Mouse (Mus musculus) heart, postnatal 10 days (tissue): ENCODE measurements at regions not wholly inside any gene's neighbourhood (a gene's known extent, or its start where the extent isn't known, plus 50 kb on each side); places are given as distances from the start of the nearest gene placed in this dataset.

Experiments
- DNase-seq, 2 experiments: peaks; one replicate each; pipeline ENCODE4 v3.0.0; 2021
- intact Hi-C: fragments of 180-260 bp; cut with DNase I; formaldehyde crosslinking; loops from one replicate; pipeline ENCODE4 v1.15.1; 2025

DNA sequence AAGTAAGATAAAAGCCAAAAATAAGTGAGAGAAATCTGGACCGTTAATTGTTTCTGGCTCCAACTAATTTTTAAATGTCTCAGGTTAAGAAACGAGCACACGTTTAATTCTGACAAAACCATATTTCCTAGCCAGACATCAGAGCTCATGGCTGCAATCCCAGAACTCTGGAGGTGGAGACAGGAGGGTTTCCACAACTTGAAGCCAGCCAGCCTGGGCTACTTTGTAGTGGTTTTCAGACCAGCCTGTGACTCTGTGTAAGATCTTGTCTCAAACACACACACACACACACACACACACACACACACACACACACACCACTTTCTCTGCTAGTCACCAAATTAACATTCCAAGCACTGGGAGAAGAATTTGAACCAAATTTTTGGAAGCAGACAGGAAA lies 174.2 kb downstream of the Efnb2 start:
- DNase-seq = no peak
- intact Hi-C loops = loop anchor here (5.0 kb wide), 1 partner anchor 170 kb away; no protein-coding TSS in a partner anchor

DNA sequence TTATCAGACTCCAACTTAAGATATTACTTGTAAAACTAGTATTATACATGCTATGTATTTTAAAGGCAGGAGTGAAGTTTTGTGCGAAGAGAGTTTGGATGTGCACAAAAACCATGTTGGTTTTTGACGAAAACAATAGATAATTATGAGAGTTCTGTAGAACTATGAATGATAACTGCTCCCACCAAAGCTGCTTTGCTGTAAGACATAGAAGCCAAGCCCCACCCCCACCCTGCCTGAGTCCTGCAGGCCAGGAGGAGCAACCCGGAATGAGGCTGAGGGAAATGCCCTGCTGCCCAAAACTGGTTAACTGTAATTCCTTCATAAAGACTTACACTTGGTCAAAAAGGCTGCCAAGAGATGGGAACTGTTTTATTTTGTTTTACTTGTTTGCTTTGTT lies 175.8 kb downstream of the Efnb2 start:
- intact Hi-C loops = loop anchor here (5.0 kb wide), 1 partner anchor 172 kb away; no protein-coding TSS in a partner anchor
- DNase-seq = no peak

DNA sequence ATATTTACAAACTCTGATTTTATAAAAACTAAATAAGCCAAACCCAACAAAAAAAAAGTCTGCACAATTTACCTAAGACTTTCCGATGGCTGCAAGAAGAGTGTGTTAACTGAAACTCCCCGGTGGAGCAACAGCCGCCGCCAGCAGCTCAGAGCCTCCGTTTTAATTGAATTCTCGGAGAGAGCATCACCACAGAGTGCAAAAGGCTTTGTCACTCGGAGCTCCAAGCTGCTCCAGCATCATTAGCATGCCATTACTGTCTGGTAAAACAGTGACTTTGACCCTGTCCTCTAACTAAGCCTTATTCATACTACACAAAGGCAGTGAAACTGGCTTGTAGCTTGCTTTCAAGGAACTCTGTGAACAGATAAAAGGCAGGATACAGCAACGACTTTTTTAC lies 176.5 kb downstream of the Efnb2 start:
- intact Hi-C loops = no loop called here
- DNase-seq = no peak

DNA sequence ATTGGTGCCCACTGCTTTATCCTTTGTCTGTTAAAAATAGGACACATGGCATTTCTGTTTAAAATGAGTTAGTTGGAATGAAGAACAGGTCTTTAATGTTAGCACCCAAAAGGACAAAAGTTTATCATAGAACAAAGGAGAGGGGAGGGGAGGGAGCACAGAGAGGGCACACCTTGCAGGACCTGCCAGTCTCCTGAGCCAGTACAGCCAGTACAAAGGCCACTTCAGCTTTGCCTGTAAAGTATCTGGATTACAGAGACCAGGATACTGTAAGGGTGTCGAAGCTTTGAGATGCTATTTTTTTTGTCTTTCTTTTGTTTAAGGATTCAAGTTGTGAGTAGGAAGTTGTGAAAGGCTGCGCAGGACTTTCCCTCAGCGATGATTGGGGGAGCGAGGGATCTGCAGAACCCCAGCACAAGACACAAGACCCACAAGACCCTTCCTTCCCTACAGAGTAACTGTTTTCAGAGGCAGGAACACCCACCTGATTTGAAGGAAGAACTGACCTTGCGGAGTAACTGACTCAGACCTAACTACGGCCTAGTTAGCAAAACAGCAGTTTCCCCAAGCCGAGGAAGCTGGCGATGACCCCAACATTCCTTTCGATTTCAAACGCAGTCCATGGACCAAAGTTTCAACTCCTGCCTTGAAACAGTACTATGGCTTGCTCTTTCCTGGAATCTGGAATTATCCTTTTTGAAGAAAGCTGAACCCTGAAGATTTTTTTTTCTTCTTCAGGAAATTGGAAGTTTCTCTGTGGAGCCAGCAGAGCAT lies 178.1 kb downstream of the Efnb2 start:
- peak; percentile 20 to 32 for DNase-seq
- intact Hi-C loops = no loop called here

DNA sequence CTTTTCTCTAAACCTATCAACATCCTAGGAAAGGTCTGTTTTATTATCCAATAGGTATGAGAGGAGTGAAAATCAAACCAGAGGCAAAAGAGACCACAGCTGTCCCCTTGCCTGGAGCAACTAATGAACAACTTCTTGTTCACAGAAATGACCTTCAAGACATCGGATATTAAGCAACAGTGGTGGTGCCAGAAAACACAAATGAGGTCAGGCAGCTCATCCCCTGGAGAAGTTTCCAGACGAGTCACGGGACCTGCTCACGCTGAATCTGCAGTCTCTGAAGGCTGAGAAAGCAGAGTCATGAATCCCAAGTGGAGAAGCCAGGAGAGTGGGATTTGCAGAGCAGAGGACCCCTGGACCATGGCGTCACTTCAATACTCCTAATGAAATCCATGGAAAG lies 183.6 kb downstream of the Efnb2 start:
- peak; percentile 28 to 30 for DNase-seq
- intact Hi-C loops = no loop called here

DNA sequence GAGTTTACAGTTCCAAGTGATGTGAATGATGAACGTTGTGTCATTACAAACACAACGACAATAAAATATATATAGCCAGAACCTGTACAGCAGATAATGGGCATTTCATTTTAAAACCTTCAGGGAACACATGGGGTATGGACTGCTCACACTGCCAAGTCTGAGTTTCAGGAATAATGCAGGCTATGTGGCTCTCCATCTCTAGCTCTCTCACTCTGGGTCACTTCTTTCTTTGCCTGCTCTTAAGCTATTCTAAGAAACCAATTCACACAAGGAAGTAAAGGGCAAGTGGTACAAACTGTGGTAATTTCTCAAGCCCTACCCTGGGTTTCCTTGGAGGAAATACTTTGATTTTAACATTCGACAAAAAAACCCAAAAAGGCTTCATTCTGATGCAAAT lies 192.5 kb downstream of the Efnb2 start:
- intact Hi-C loops = no loop called here

DNA sequence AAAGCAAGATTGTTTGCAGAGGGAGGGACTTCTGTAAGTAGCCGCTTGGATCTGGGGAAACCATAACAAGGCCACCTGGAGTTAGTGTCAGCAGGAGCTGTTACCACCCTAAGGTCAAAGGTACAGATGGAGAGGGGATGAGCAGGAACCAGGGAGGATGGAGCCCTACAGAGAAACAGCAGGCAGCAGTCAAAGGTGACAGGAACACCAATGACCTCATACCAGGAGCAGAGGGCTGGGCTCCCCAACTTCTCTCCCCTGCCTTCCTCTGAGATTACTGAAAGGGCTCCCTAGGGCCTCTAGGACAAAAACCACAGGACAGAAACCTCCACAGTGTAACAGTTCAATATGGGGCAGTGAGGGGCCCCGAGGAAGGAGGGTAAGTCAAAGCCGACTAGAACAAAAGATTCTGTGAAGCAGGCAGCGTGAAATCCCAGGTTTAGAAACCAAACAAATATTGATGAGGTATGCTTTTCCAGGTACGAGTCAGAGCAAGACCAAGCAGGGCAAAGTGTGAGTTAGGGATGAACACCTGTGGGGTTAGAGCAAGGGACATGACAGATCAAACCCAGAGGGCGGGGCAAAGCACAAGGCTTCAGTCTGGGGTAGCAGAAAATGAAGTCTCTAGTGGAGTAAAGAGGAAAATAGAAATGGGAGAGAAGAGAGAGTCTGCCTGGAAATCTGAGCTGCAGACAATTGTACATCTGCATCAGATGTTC lies 194.4 kb downstream of the Efnb2 start:
- intact Hi-C loops = no loop called here
- no peak for DNase-seq

More for the DNA sequence above, 192.5 kb downstream of the Efnb2 start:
- no peak for DNase-seq

DNA sequence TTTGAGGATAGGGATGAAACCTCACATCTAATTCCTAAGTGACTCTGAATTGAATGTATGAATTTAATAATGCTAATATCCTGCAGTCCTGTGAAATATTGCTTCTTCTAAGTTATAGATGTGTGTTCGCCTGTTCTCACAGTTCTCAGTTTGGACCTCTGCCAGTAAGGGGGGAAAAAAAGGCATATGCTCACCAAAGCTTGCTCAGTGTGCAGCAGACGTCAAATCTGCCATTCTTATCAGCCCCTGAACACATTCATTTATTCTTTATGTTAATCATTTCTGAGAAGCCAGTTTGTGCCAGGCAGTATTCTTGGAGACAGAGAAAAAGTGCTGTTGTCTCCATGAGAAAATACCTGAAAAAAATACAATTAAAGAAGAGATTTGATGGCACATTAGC lies 198.6 kb downstream of the Efnb2 start:
- DNase-seq = no peak
- intact Hi-C loops = no loop called here

DNA sequence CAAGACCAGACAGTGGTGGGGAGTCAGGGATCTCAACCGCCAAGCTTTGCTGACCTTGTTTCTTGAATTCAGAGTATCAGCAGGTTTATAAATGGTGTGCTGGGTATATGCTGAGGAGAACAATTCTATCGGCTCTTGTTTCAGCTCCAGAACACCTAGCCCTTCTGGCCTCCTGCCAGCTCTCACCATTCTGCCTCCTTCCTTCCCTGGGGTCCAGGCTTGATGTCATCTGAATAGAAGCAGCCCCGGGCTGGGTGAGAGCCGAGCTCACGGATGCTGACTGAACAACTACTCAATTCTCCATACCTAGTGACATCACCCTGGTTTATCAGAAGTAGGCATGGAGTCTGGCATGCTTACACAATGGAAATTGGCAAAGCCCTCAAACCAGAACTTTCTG lies 203.5 kb downstream of the Efnb2 start:
- DNase-seq = peak in 1 of 2 experiments; percentile 4
- intact Hi-C loops = no loop called here

DNA sequence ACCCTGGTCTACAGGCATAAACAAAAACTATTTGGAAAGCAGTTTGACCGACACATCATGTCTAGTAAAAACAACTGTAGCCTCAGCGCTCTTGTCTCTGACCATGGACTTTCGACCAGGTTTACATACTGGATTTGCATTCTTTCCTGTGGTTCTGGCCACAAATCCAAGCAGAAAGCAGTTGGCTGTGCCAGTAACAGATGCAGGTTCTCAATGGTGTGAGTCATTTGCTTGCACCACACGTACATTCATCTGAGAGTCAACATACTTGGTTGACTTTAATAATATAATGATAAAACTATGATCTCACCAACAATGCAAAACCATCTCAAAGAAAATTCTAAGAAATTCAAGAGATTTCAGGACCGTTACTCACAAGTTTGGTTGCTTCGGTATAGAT lies 207.1 kb downstream of the Efnb2 start:
- DNase-seq = no peak
- intact Hi-C loops = no loop called here

DNA sequence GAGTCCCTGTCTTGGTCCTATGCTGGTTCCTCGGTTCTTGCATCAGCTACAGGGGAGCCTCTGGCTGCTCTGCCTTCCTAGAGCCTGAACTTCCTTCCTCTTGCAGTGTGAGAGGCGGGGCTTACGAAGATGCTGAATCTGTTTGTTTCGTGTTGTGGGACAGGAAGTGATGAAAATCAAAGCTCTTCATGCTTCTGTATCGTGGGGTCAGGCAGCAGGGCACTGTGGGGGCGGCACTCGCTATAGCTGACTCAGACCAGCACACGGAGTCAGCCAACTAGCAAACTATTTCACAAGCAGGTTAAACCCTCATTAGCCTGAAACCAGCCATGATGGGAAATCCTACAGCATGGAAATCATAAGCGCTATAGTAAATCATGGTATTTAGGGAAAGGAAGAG lies 208.8 kb downstream of the Efnb2 start:
- DNase-seq = peak; percentile 21 to 25
- intact Hi-C loops = no loop called here

DNA sequence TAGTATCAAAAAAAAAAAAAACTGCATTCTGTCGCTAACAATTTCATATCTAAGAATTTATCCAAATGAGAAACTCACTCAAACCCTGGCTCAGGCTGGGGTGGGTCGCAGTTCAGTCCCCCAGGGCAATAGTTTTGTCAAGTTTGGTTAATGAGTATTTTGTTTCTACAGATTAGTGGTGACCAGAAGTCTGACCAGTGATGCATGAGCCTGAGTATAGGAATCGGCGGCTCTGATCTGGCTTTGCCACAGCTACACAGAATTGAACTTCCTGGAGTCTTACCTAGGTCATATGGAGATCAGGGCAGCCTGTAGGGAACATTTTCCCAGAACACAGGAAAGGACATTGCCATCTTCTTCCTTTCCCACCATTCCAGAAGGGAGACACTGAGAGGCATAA lies 212.1 kb downstream of the Efnb2 start:
- intact Hi-C loops = no loop called here
- no peak for DNase-seq

DNA sequence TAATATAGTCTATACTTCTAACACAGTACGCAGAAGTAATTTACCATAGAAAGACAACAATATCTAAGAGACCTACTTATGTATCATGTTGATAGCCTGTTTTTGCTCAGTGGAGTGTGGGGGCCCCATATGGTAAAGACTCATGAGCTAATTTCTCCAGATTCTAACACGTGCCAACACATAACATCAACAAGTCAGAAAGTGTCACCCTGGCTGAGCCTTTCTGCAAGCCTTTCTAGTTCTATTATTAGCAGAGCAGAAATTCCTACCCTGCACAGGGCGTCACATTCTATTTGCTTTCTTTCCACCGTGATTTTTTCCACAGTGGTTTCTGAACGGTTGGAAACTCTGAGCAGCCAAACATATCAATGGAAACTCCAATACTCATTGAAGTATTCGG lies 219.5 kb downstream of the Efnb2 start:
- intact Hi-C loops = no loop called here
- DNase-seq = peak; percentile 19 to 22

DNA sequence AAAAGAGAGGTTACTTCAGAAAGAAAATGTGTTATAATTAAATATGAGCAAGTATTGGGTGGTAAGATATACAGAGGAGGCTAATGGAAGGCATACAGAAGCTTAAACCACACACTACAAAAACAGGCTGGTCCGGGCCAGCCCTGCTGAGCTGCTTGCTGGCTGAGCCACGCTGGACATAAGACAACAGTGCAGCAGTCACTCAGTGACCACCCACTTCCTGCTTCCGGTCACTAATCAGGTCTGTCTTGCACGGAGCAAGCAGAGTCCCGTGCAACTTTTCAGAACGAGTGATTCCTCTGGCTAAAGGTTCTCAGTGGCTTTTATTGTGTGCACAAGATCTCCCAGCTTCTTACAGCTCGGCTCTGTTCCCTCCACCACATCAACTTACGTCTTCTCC lies 220.1 kb downstream of the Efnb2 start:
- peak; percentile 19 to 34 for DNase-seq

DNA sequence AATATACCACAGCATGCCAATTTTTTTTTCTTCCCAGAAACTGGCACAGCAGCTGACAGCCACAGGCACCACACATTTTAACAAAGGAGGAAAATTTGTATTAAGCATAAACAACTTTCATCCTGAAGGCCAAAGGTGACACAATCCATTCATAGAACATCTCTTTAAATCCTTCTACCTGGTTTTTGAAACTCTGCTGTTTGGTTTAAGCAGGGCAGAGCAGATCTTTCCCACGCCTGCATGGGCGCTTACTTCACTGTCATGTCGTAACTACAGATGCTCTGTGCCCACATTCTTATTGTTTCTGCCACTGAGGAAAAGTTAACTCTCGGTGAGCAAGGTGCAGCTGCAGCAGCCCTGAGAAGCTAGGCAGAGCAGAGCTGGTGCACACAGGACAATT lies 234.8 kb downstream of the Efnb2 start:
- no peak for DNase-seq
- intact Hi-C loops = no loop called here

More for the DNA sequence above, 220.1 kb downstream of the Efnb2 start:
- intact Hi-C loops = no loop called here

DNA sequence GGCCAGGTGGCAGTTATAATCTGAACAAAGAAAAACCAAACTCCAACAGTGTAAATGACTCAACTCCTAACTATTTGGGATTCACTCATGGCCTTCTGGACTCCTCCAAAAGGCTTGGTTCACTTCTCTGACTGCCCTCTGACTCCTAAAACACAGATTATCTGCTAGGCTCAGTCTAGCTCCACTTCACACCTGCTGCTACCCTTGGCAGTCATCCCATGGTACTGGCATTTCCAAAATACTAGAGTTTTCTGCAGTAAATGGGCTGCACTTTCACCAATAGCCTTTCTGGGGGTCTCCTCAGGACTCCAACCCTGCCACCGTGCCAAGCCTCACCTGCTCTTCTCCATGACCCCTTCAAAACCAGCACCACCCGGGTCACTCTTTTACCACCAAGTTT lies 237.6 kb downstream of the Efnb2 start:
- DNase-seq = no peak

DNA sequence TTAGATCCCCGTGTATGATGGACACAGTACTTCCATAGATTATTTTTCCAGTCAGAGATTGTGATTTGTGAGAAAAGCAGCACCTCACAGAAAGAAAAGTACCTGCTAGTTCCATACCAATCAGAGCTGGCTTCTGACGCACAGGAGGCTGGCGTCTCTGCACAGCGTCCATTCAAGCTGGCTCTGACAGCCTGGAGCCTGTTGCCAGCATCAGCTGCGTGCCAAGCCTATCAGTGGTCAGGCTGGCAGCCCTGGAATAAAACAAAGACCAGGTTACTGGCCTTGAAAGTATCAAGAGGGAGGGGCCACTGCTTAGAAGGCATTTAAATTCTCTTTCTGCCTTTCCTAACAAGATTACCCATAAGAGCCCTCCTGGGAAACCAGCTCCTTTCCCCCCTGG lies 239.3 kb downstream of the Efnb2 start:
- DNase-seq = peak; percentile 72
- intact Hi-C loops = no loop called here

More for the DNA sequence above, 237.6 kb downstream of the Efnb2 start:
- intact Hi-C loops = no loop called here

DNA sequence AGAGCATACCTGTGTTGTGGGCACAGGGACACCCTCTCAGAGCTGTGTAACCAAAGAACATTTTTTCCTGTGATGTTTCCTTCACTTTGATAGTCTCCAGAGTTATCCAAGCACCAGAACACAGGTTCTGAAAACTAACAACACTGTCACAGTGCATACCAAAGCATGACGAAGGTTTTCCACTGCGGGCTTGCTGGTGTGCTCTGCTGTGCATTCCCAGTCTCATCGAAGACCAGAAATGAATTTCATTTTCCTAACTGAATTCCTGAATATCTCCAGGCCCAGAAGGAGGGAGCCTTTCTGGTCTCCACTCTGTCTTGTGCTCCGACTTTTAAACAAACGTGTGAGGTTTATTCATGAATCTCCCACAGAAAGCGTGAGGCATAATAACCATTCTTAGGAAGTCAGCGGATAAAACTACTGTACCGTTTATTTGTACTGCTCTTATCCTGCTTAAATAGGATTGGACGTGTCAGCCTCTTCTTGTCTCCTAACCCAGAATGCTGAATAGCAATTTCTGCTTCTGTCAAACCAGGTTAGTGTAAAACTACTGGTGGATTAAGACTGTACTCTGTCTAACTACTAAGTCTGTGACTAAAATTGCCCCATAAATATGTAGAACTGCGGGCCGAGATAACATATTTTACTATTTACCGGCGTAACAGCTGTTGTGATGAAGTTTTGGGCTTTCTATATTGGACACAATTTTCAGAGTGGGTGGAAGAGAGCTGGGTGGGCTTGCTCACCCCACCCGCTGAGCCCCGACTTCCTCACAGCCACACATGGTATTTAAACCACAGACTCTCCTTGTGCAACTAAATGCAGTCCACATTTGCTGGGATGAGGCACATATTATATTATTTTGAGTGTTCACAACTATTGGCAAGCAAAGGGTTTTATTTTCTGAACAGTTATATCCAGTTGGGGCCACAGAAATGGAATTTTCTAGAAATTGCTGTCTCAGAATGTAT lies 241.4 kb downstream of the Efnb2 start:
- intact Hi-C loops = no loop called here
- DNase-seq = no peak

DNA sequence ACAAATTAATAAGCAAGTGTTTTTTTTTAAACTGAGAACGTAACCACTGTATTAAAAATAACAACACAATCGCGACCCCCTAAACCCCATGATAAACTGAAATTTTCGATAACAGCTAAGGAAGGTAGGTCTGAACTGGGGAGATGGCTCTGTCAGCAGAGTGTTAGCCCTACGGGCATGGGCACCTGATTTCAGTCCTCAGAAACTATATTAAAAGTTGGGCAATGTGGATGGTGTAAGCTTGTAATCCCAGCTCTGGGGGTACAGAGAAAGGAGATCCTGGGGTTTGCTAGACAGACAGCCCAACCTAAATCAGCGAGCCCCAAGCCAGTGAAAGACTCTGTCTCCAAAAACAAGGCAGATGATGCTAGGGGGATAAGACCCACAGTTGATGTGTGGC lies 242.1 kb downstream of the Efnb2 start:
- no peak for DNase-seq
- intact Hi-C loops = no loop called here

DNA sequence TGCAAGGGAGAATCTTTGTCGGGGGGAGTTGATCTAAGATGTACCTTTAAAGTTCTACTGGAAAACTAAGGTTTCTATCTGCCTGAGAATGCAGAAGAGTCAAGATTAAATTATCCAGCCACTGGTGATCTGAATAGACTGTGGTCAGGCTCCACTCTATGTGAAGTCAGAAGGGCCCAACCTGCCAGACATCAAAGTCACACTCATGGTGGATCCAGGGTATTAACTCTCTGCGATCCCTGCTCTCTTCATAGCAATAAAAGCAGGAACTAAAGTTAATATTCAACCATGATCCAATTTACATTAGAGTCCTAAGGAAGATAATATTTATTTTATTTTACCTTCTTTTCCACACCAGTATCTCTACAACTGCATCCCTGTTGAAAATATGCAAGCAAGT lies 242.5 kb downstream of the Efnb2 start:
- intact Hi-C loops = no loop called here
- no peak for DNase-seq

DNA sequence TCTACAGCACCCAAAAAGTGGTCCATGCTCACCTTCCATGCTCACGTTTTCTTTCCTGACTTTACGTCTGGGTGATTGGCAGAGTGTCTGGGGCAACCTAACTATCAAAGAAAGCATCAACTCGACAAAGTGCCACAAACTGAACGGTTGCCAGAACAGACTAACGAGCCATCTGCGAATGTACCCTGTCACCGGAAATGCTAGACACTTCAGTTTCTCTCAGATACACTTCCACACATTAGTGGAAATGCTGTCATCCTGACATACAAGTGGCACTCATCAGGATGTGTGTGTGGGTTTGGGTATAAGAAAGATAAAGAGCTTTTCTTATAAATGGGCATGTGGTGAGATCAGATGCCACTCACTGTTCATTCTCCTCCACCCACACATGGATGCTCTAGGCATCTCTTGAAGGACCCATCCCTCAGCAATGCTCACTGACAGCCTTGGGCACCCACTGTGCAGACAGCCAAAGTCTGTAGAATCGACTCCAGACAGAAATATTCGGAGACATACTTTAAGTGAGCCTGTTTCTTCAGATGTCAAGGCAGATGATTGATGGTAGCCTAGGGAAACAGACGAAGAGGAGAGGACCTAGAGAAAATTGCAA lies 244.8 kb downstream of the Efnb2 start:
- intact Hi-C loops = no loop called here
- no peak for DNase-seq
